Mouse (Mus musculus) heart, adult 2 months (tissue): Measurements from ENCODE around the gene Clip3.

Experiments used
- CTCF ChIP-seq: fragments of 200-600 bp; IDR thresholded peaks from 2 replicates; pipeline ENCODE4 v1.8.1; 2022; ENCODE audit warnings: antibody characterized with exemption, mild to moderate bottlenecking, moderate library complexity
- EP300 ChIP-seq: fragments of 200-500 bp; IDR thresholded peaks from 2 replicates; pipeline ENCODE4 v1.6.1; 2011; ENCODE audit warnings: low read depth, low read length, control low read depth; ENCODE audit not compliant: insufficient read depth

DNA sequence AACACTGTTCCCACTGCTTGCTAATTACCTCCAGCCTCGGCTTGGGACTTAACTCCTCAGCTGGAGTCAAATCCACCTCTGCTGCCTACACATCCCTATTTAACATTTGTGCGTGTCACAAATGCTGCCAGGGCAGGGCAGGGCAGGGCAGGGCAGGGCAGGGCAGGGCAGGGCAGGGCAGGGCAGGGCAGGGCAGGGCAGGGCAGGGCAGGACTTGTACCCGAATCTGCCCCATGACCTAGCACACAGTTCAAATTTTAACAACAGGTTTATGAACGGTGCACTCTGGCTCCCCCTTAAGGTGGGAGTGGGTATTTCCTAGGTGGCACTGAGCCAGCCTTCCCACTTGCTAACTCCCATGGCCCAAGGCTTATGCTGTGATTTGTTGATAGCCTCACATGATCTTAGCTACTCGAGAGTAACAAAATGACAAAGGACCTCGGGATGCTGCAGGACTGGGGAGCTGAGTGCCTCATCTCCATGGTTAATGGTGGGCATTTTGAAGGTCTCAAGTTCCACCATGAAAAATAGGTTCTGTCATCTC, 61.8 kb downstream of the Clip3 start:
- TF ChIP-seq CTCF (peak; percentile 84), EP300 (no peak)
